Mouse (Mus musculus) intestine, embryonic 14.5 days (tissue): ENCODE measurements around the gene Trh. TPM values are rescaled to one million over a fixed set of nuclear protein-coding genes. Genes with fewer than 3 reads are reported as not detected.

Experiments
- ATAC-seq: fragments of 200-750 bp; cut with Nextera tagmentation; replicated peaks from 2 replicates; pipeline ENCODE4 v1.8.0; 2017; ENCODE audit warnings: low read depth, moderate number of reproducible peaks, moderate TSS enrichment, moderate library complexity; ENCODE audit not compliant: low FRiP score, low TSS enrichment
- DNase-seq: peaks from one replicate; pipeline ENCODE4 v3.0.0-alpha.2; 2018; ENCODE audit warnings: low spot score
- H3K27ac ChIP-seq: fragments of 300-500 bp; sonication (generic); 2 replicates; pipeline ENCODE4 v1.5.1; 2014; ENCODE audit warnings: low read depth, mild to moderate bottlenecking, control low read depth
- H3K27me3 ChIP-seq: fragments of 300-500 bp; sonication (generic); replicated peaks from 2 replicates; pipeline ENCODE4 v1.6.1; 2014; ENCODE audit warnings: low read length, control low read depth; ENCODE audit not compliant: control insufficient read depth, insufficient read depth
- H3K36me3 ChIP-seq: fragments of 300-500 bp; sonication (generic); 2 replicates; pipeline ENCODE4 v1.6.1; 2014; ENCODE audit warnings: low read length, control low read depth; ENCODE audit not compliant: control insufficient read depth, insufficient read depth
- H3K4me1 ChIP-seq: fragments of 300-500 bp; sonication (generic); replicated peaks from 2 replicates; pipeline ENCODE4 v1.6.1; 2014; ENCODE audit warnings: low read length, control low read depth, mixed read lengths; ENCODE audit not compliant: control insufficient read depth, insufficient read depth
- H3K4me2 ChIP-seq: fragments of 300-500 bp; sonication (generic); 2 replicates; pipeline ENCODE4 v1.6.1; 2014; ENCODE audit warnings: low read length
- H3K4me3 ChIP-seq: fragments of 300-500 bp; sonication (generic); 2 replicates; pipeline ENCODE4 v1.5.1; 2014; ENCODE audit warnings: low read depth, low read length, control low read depth, mixed read lengths
- H3K9ac ChIP-seq: fragments of 300-500 bp; sonication (generic); 2 replicates; pipeline ENCODE4 v1.6.1; 2014; ENCODE audit warnings: mild to moderate bottlenecking, low read length
- H3K9me3 ChIP-seq: fragments of 300-500 bp; sonication (generic); 2 replicates; pipeline ENCODE4 v1.6.1; 2016; ENCODE audit warnings: low read length, control low read depth; ENCODE audit not compliant: control insufficient read depth
- WGBS: fragments of 180-500 bp; shearing (Covaris S2); extraction: QIAGEN DNeasy Blood & Tissue Kit; methylation state at CpG from one replicate; pipeline ENCODE4 v1.1.7; 2014; 5-methylcytosine and 5-hydroxymethylcytosine counted together
- polyA plus RNA-seq: library from polyadenylated mRNA; unstranded; fragments of >200 nt; fragmentation: Nextera tagmentation; extraction: Ambion mirVana; gene quantifications from 2 replicates; pipeline ENCODE4 v1.2.1, GENCODE M21; 2014

Gene Trh
- polyA plus RNA-seq, 1 experiment from 2014 or later = 2.8 TPM

DNA sequence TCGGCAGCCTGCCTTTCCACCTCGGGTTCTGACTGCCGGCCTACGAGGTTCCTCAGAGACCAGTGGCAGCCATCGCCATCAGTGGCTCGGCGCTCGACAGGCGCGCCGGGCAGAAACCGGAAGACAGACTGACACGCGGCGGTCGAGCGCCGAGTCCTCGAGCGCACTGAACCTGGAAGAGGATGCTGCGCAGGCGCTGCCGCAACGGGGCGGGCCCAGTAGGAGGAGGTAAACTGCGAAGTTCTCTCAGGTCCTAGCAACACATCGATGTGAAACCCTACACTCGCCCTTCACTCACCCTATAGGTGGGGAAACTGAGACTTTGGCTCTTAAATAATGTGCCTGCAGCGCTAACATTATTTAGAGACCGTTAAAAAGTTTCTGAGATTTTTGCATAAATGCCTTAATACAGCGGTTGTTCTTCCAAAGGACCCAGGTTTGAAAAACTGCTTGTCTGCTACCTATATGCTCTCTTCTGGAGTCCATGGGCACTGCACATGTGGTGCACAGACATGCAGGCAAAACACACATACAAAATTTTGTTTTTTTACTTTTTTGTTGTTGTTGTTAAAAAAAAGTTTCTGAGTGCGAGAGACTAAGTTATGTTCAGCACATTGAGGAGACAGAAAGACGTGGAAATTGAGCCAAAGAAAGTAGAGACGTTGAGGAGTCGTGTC, 29.5 kb downstream of the Trh start, which contains the start of gene Rbsn:
TSS of gene Rbsn (minus strand) at position 153 of the 677 bp plus-strand sequence.
- no peaks in the 10 kb centered on the region for H3K27me3 ChIP-seq
- WGBS = 11% methylated on average over 35 of the region's 35 CpGs
- DNase-seq = peak; percentile 91
- peaks cover 15% of the 10 kb centered on the region for H3K36me3 ChIP-seq
- H3K27ac ChIP-seq = peak within 1 kb of the TSS; percentile 76
- peak within 1 kb of the TSS; percentile 100 for H3K4me3 ChIP-seq
- peak; percentile 91 for ATAC-seq
- peak within 1 kb of the TSS; percentile 93 for H3K9ac ChIP-seq
- no peaks in the 10 kb centered on the region for H3K9me3 ChIP-seq
- peaks cover 8% of the 10 kb centered on the region; the same call in 1 of the 2 replicates for H3K4me1 ChIP-seq
- peak within 1 kb of the TSS; percentile 98 for H3K4me2 ChIP-seq

DNA sequence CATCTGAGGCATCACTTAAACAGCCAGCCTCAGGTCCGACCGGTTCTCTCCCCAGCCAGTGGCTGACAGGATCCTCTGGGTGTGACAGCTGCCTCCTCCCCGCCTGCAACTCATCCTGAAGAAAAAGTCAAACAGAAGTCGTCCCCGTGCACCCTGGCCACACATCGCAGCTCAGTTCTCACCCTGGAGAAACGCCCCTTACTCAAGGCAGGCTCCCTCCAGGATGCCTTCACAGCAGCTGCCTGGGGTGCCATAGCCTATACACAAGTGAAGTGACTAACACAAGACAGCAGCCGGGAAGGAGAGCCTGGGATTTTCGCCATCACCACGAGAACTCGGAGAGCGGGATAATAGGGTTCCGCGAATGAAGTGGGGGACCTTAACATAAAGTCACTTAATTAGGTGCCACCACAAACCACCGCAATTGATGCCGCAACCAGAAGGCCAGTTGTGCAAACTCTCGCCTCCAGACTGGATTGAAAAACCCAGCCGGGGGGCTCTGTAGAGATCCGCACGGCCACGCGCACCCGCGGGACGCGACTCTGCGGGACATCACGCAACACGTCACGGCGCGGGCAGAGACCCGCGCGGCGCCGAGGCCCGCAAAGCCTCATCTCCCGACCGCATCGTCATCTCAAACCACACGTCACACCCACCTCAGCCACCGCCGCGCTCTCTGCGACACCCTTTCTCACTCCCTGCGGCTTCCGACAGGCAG, 30.2 kb downstream of the Trh start:
- H3K36me3 ChIP-seq = peaks cover 22% of the 10 kb centered on the region
- H3K9me3 ChIP-seq = no peaks in the 10 kb centered on the region
- H3K9ac ChIP-seq = peak overlapping the region; percentile 93
- H3K27me3 ChIP-seq = no peaks in the 10 kb centered on the region
- DNase-seq (no peak), ATAC-seq (peak; percentile 67)
- peak overlapping the region; percentile 100 for H3K4me3 ChIP-seq
- H3K27ac ChIP-seq = peak overlapping the region; percentile 76
- peak overlapping the region; percentile 98 for H3K4me2 ChIP-seq
- WGBS = under 1% methylated on average over 45 of the region's 48 CpGs
- H3K4me1 ChIP-seq = peaks cover 8% of the 10 kb centered on the region; the same call in 1 of the 2 replicates

GRCm38 (mm10) chr6:92199414-92199813, 45.0 kb downstream of the Trh start:
- H3K27me3 ChIP-seq = no peaks in the 10 kb centered on the region
- no peak overlapping the region for H3K27ac ChIP-seq
- no peak overlapping the region for H3K9ac ChIP-seq
- DNase-seq (no peak), ATAC-seq (no peak)
- H3K4me1 ChIP-seq = no peaks in the 10 kb centered on the region
- H3K4me3 ChIP-seq = no peak overlapping the region
- no peaks in the 10 kb centered on the region for H3K9me3 ChIP-seq
- no peak overlapping the region for H3K4me2 ChIP-seq
- WGBS = 88% methylated on average over 8 of the region's 8 CpGs
- peaks cover 76% of the 10 kb centered on the region for H3K36me3 ChIP-seq

Other genes starting within 250 kb of the Trh start
- 19.9 and 22.8 TPM in 2 replicates for gene Nr2c2, start 153.3 kb downstream of the Trh start, polyA plus RNA-seq
- gene Mrps25, start 60.6 kb downstream of the Trh start, polyA plus RNA-seq = 78.0 and 87.7 TPM in 2 replicates
- gene Rbsn, start 29.7 kb downstream of the Trh start, polyA plus RNA-seq = 14.7 and 19.7 TPM in 2 replicates